Mouse (Mus musculus): ENCODE data around the gene Rasa4.
"Not testable (repeated sequence)": the region's sequence is repeated elsewhere in the genome, so short reads cannot be mapped to it uniquely, and the experiment has no call there.

Rasa4 gene

GRCm38 (mm10) chr5:136115891-136116783, 32.4 kb downstream of the Rasa4 start, which contains the start of gene Polr2j:
Polr2j (plus strand) TSS chr5:136116631.
- peak; percentile 96 for DNase-seq

GRCm38 (mm10) chr5:136116784-136117112, 33.0 kb downstream of the Rasa4 start:
- no peak for DNase-seq

GRCm38 (mm10) chr5:136122165-136122564, 38.4 kb downstream of the Rasa4 start:
- DNase-seq: no peak

- peak; percentile 93 for DNase-seq
Measured at GRCm38 (mm10) chr5:136135571-136136291, 52.0 kb downstream of the Rasa4 start, which contains the start of the genes Lrwd1 and Alkbh4. Lrwd1 (minus strand) TSS chr5:136136074. Alkbh4 (plus strand) TSS chr5:136136146.

- DNase-seq: no peak
Measured at GRCm38 (mm10) chr5:136136292-136136990, 52.7 kb downstream of the Rasa4 start.

- no peak for DNase-seq
Measured at GRCm38 (mm10) chr5:136137658-136138274, 54.0 kb downstream of the Rasa4 start.

- no peak for DNase-seq
Measured at GRCm38 (mm10) chr5:136139393-136139792, 55.7 kb downstream of the Rasa4 start.

GRCm38 (mm10) chr5:136140057-136140482, 56.4 kb downstream of the Rasa4 start:
- DNase-seq: no peak

- no peak for DNase-seq
Measured at GRCm38 (mm10) chr5:136142746-136143145, 59.0 kb downstream of the Rasa4 start.

GRCm38 (mm10) chr5:136143161-136143755, 59.5 kb downstream of the Rasa4 start:
- DNase-seq: no peak

GRCm38 (mm10) chr5:136144606-136145430, 61.1 kb downstream of the Rasa4 start:
- no peak for DNase-seq

GRCm38 (mm10) chr5:136146936-136147335, 63.2 kb downstream of the Rasa4 start:
- DNase-seq: no peak

GRCm38 (mm10) chr5:136147704-136148103, 64.0 kb downstream of the Rasa4 start:
- DNase-seq: no peak

GRCm38 (mm10) chr5:136149134-136149576, 65.4 kb downstream of the Rasa4 start:
- DNase-seq: not testable (repeated sequence)

GRCm38 (mm10) chr5:136152365-136152764, 68.6 kb downstream of the Rasa4 start:
- no peak for DNase-seq

- no peak for DNase-seq
Measured at GRCm38 (mm10) chr5:136155399-136155798, 71.7 kb downstream of the Rasa4 start.

GRCm38 (mm10) chr5:136160084-136160483, 76.4 kb downstream of the Rasa4 start:
- not testable (repeated sequence) for DNase-seq

Data from right cerebral cortex, postnatal 25 days (tissue).